Mouse (Mus musculus): ENCODE results near the gene Synm.

Gene Synm

GRCm38 (mm10) chr7:67749441-67750239 lies 9.9 kb downstream of the Synm start:
- no peak for DNase-seq (ENCODE audit: low spot score in 2 of 2)

GRCm38 (mm10) chr7:67747731-67748305 lies 11.7 kb downstream of the Synm start:
- DNase-seq (ENCODE audit: low spot score in 2 of 2) = no peak

DNA sequence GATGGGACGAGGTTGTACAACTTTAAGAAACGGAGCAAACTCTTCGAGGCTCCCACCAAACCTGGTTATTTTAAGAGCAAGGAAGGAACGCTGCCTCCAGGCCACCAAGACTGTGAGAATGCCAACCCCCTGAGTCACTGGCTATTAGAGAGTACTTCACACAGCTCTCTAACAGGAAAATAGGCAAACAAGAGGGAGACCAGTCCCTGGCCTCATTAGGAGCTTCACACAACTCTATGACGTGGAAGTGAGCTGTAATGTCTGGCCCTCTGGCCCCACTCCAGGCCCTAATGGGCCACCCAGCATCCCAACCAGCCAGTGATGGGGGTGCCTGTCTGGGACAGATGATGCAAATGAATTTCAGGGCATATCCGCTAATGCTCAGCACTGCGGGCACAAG lies 17.8 kb downstream of the Synm start:
- DNase-seq (ENCODE audit: low spot score in 2 of 2) = peak; percentile 12 to 20

GRCm38 (mm10) chr7:67740796-67741195 lies 18.7 kb downstream of the Synm start:
- no peak for DNase-seq (ENCODE audit: low spot score in 2 of 2)

DNA sequence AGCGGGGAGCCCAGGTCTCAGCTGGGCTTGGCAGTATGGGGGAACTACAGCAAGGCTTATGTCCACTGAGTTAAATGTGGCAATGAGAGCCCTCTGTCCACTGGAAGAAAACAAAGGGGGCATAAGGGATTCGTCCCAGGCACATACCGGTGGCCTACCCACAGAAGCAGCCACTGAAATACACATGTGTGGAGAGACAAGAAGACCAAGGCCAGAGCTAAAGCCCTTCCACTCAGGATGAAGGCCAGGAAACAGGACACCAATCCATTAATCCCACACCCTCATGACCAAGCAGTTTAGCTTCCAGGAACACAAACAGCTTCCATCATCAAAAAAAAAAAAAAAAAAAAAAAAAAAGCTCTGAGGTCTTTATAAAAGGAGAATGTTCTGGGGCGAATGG lies 19.2 kb downstream of the Synm start:
- DNase-seq (ENCODE audit: low spot score in 2 of 2) = no peak

- DNase-seq (ENCODE audit: low spot score in 2 of 2) = no peak
Observed at GRCm38 (mm10) chr7:67732276-67732675, 27.3 kb downstream of the Synm start.

- no peak for DNase-seq (ENCODE audit: low spot score in 2 of 2)
Observed at GRCm38 (mm10) chr7:67730431-67731110, 29.0 kb downstream of the Synm start.

DNA sequence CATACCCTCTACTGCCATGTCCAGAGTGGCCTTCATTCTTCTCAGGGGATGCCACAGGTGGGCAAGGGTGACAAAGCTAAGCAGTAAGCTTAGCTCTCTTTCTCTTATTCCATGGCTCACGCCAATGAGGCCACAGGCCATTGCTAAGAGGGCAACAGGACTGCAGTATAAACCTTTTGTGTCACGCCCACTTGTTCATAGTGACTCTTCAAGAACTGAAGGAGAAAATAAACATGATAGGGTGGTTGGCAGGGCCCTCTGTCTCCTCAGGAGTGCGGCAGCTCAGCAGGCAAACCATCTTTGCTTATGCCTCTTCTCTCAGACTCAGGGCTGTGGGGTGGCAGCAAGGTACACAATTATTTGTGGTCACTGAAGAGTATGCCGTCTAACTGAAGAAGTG lies 30.7 kb downstream of the Synm start:
- no peak for DNase-seq (ENCODE audit: low spot score in 2 of 2)

DNA sequence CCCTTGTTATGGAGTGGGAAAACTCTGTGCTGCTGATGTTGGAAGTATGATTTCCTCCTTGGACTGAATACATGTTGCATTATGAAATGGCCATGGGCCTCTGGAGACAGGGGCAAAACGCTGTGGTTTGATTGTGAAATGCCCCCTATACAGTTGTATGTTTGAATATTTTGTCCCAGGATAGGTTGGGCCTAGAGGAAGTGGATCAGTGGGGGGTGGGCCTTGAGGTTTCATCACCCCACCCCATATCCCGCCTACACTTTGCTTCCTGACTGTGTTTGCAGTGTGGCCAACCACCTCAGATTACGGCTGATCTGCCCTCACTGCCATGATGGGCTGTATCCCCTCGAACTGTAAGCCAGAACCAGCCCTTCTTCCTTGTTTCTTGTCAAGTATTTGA lies 31.3 kb downstream of the Synm start:
- no peak for DNase-seq (ENCODE audit: low spot score in 2 of 2)

- no peak for DNase-seq (ENCODE audit: low spot score in 2 of 2)
Observed at GRCm38 (mm10) chr7:67725016-67725415, 34.5 kb downstream of the Synm start.

- no peak for DNase-seq (ENCODE audit: low spot score in 2 of 2)
Observed at GRCm38 (mm10) chr7:67724536-67724935, 35.0 kb downstream of the Synm start.

GRCm38 (mm10) chr7:67722163-67722562 lies 37.4 kb downstream of the Synm start:
- DNase-seq (ENCODE audit: low spot score in 2 of 2) = no peak

GRCm38 (mm10) chr7:67718804-67719203 lies 40.7 kb downstream of the Synm start:
- no peak for DNase-seq (ENCODE audit: low spot score in 2 of 2)

DNA sequence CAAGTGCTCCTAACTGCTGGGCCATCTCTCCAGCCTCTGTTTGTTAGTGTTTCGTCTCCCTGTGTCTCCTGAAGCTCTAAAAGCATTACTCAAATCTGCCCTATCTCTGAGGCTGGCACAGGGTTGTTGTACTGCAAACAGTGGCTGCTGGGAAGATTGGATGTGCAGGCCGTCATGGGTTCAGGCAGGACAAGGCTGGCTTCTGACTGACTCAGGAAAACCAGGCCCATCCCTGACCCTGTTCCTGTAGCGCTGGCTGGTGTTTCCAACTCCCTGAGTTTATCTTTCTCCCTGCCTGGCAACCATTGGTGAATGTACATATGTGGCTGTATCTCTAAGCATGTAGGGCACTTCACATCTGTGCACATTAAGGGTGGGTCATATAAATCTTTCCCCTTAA lies 42.0 kb downstream of the Synm start:
- no peak for DNase-seq (ENCODE audit: low spot score in 2 of 2)

DNA sequence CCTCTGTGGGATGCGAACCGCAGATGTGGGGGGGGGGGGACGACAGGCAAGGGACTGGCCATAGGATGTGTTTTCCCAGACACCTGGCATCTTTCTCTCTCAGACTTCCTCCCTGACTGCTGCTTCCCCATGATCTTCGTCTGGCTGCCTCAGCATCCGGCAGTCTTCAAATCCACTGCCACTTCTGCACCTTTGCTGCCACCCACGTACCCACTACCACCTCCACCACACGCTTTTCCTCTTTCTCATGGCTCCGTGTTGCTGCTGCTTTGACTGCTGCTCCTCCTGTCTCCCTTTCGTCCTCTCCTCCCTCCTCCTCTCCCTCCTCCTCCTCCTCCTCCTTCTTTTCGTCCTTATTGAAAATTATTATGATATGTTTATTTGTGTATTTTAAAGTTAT lies 42.6 kb downstream of the Synm start:
- DNase-seq (ENCODE audit: low spot score in 2 of 2) = no peak

GRCm38 (mm10) chr7:67716213-67716878 lies 43.2 kb downstream of the Synm start:
- DNase-seq (ENCODE audit: low spot score in 2 of 2) = no peak

- no peak for DNase-seq (ENCODE audit: low spot score in 2 of 2)
Observed at GRCm38 (mm10) chr7:67715176-67715575, 44.4 kb downstream of the Synm start.

DNA sequence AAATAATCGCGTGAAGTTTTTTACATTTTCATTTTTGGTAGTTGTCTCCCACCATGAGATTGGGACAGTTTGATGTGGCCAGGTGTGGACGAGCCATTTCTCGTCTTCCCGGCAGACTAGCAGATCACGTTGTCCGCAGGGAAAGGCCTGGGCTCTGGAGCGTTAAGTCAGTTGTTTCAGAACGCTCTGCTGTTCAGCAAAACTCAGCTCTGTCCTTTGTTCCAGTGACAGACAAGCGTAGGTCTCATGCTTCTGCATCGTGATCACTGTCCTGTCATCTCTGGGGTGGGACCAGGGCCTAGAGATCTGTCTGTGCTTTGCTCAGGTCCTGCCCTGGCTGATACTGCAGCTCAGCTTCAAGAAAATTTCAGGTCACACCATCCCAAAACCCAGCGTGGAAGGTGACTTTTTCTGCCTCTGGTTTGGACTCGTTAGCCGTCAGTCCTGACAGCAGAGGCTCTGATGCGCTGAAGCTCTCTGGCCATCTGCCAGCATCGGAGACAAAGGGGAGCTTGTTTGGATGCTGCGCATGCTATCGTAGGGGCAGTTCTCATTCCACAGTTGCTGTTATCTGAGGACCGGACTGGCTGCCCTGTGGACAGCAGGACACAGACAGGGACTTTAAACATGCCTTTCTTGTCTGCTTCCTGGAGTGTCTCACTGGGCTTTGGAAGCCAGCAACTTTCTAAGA lies 45.6 kb downstream of the Synm start:
- DNase-seq (ENCODE audit: low spot score in 2 of 2) = no peak

GRCm38 (mm10) chr7:67710216-67710615 lies 49.3 kb downstream of the Synm start:
- DNase-seq (ENCODE audit: low spot score in 2 of 2) = no peak

GRCm38 (mm10) chr7:67708160-67708559 lies 51.4 kb downstream of the Synm start:
- DNase-seq (ENCODE audit: low spot score in 2 of 2) = no peak

DNA sequence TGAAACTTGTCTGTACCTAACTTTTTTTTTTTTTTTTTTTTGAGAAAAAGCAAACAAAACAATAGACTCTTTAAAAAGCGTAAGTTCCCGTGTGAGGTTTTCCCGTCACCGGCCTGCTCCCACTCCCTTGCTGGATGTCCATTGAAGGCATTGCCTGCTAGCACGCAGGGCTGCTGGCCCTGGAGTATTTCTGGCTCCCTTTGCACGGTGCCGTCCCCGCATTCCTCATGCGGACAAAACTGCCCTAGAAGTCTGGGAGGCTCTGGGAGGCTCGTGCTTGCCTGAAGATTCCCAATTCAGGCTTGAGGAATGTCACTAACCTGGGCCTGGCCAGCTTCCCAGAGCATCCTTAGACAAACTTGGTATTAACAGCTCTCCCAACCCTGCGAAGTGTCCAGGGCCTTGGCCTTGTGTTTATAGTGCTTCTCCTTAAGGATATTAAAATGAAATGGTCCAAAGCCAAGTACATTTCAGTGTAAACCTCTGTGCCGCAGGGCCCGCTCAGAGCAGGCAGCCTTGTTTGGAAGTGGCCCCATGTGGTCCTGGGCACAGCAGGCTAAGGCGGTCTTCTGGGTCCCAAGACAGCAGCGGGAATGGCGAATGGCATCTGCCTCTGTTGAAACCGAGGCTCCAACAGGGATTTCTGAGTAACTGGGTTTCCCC lies 58.2 kb downstream of the Synm start:
- no peak for DNase-seq (ENCODE audit: low spot score in 2 of 2)
